Mouse (Mus musculus): ENCODE results near the gene Runx1.

DNA sequence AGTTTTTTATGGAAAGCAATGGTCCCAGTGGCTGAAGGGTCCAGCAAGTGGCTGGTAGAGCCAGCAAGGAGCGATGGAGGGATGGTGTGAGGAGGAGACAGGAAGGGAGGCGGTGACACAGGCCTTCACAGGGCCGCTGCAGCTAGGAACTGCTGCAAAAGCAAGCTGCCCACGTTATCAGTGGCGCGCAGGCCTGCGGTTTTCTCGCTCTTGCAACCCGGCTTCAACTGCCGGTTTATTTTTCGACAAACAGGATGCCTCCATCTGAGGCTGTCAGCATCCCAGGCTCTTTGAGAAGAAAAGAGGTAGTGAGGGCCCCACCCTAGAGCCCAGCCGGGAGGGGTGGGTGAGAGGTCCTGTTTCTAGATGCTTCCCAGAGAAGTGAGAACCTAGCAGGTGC is 24.4 kb downstream of the Runx1 start:
- TF ChIP-seq CTCF (IDR thresholded peaks at IDR 0.05; ENCODE audit: control insufficient read depth, insufficient read depth, low read length) (no peak), POLR2A (IDR thresholded peaks at IDR 0.05; ENCODE audit: borderline replicate concordance, control insufficient read depth, low read depth, low read length) (peak; percentile 74)
